ENCODE assay signal across 9 mouse cellular contexts in the genomic region with DNA sequence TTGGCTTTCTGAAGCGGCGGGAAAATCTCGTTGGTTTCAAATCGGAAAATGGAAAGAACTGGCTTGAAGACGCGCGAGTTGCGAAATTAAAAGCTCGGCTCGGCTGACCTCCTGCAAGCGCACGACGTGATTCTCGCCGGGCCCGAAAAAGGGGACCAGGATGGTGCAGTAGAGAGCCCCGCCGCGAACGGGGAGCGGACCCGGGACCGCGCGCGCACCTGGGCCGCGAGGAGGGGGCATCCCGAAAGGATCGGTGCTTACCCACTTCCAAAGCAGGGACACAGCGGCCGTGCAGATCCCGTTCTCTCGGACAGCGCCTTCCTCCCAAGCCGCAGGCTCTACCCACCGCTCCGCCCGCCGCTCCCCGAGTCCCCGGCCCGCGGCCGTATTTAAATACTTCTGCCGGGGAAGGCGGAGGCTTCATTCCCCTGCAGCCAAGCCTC. TPM values are rescaled to one million over a fixed set of nuclear protein-coding genes. Genes with fewer than 3 reads are reported as not detected.
DNase-seq lines count a peak whose midpoint lies in the region; ATAC-seq and TF ChIP-seq lines count a peak whose summit lies in the region.
"Had no signal": no experiment of that assay in that cellular context is flagged by ENCODE, and none has a peak within 500 bp of the region (broad histone marks: within the 10 kb centered on the region; RNA-seq: fewer than 3 reads in every experiment).

No protein-coding gene starts in this region.

- H3K36me3 ChIP-seq in hindbrain, embryonic 14.5 days (replicated peaks; ENCODE audit: control insufficient read depth, insufficient read depth) = 0 out of 2 replicates have a peak, but pooled peaks cover 2% of the 10 kb centered on the region
- no peaks in the 10 kb centered on the region for H3K36me3 ChIP-seq in midbrain, embryonic 14.5 days (ENCODE audit: control insufficient read depth, insufficient read depth, low read length)

- no peaks in the 10 kb centered on the region for H3K27me3 ChIP-seq in hindbrain, embryonic 14.5 days (ENCODE audit: control insufficient read depth, insufficient read depth, low read length)
- no peaks in the 10 kb centered on the region for H3K27me3 ChIP-seq in midbrain, embryonic 14.5 days (ENCODE audit: control insufficient read depth, insufficient read depth, low read length)

- H3K9me3 ChIP-seq in hindbrain, embryonic 14.5 days (ENCODE audit: control insufficient read depth, low read length) = no peaks in the 10 kb centered on the region
- H3K9me3 ChIP-seq in midbrain, embryonic 14.5 days (ENCODE audit: control insufficient read depth, low read length) = no peaks in the 10 kb centered on the region

- TF ChIP-seq POLR2A in lung, adult 2 months (IDR thresholded peaks at IDR 0.05; ENCODE audit: borderline replicate concordance, extremely low read depth, low read depth, low read length) = peak; percentile 55; the same call in 1 of the 2 replicates

- WGBS in lung, adult 2 months = under 1% methylated on average over 47 of the region's 47 CpGs
- 0% methylated on average over 39 of the region's 47 CpGs for WGBS in hindbrain, embryonic 14.5 days
- under 1% methylated on average over 47 of the region's 47 CpGs for WGBS in midbrain, embryonic 14.5 days

- 0 out of 2 replicates have a peak, but pooled peaks cover 3% of the 10 kb centered on the region for H3K4me1 ChIP-seq in lung, adult 2 months (ENCODE audit: control insufficient read depth, insufficient read depth, low read length)
- peaks cover 16% of the 10 kb centered on the region for H3K4me1 ChIP-seq in hindbrain, embryonic 14.5 days (replicated peaks; ENCODE audit: control insufficient read depth, insufficient read depth, low read length)
- peaks cover 6% of the 10 kb centered on the region; the same call in 1 of the 2 replicates for H3K4me1 ChIP-seq in midbrain, embryonic 14.5 days (ENCODE audit: control insufficient read depth, insufficient read depth, low read length)

- peak overlapping the region; percentile 75 for H3K4me3 ChIP-seq in lung, adult 2 months (replicated peaks; ENCODE audit: extremely low read depth, low read depth, low read length)
- H3K4me3 ChIP-seq in hindbrain, embryonic 14.5 days (replicated peaks; ENCODE audit: low read length) = peak overlapping the region; percentile 77
- H3K4me3 ChIP-seq in midbrain, embryonic 14.5 days (replicated peaks; ENCODE audit: low read depth, low read length) = peak overlapping the region; percentile 78

- no peak for DNase-seq in lung, adult 2 months
- no peak for DNase-seq in lung, postnatal 4 days
- peak; percentile 6 for DNase-seq in brain, embryonic 18.5 days (ENCODE audit: low read depth, low spot score)
- no peak for DNase-seq in hindbrain, embryonic 14.5 days (ENCODE audit: low spot score)
- peak; percentile 70 for DNase-seq in midbrain, embryonic 14.5 days
- no peak for DNase-seq in thymus, adult 18-20 months
- no peak for DNase-seq in thymus, postnatal 0 days (ENCODE audit: low spot score)

- H3K4me2 ChIP-seq in hindbrain, embryonic 14.5 days (replicated peaks) = peak overlapping the region; percentile 67
- H3K4me2 ChIP-seq in midbrain, embryonic 14.5 days (ENCODE audit: low read length) = peak overlapping the region; percentile 87

- ATAC-seq in hindbrain, embryonic 14.5 days (ENCODE audit: low FRiP score) = no peak; the same call in 1 of the 2 replicates
- ATAC-seq in midbrain, embryonic 14.5 days (ENCODE audit: low FRiP score, low TSS enrichment) = no peak
- ATAC-seq in activated CD4-positive, CD25-positive, alpha-beta regulatory T cell, adult 4 months = no peak

- peak overlapping the region; percentile 75 for H3K9ac ChIP-seq in hindbrain, embryonic 14.5 days
- peak overlapping the region; percentile 82 for H3K9ac ChIP-seq in midbrain, embryonic 14.5 days (replicated peaks; ENCODE audit: low read length)

- peak overlapping the region; percentile 76 for H3K27ac ChIP-seq in hindbrain, embryonic 14.5 days
- H3K27ac ChIP-seq in midbrain, embryonic 14.5 days (replicated peaks; ENCODE audit: low read depth, low read length) = peak overlapping the region; percentile 83

- TF ChIP-seq CTCF in lung, adult 2 months (IDR thresholded peaks at IDR 0.05; ENCODE audit: insufficient read depth, low read length) = no peak

RNA-seq across cellular contexts. Expression of a gene that starts 0.4 kb away (rescaled TPM):
- polyA plus RNA-seq in lung, adult 2 months (2012; rRNA removed) = 8.7 and 12.2 TPM in 2 replicates
- polyA plus RNA-seq in hindbrain, embryonic 14.5 days (2014; fragmentation: Nextera tagmentation; extraction: Ambion mirVana) = 40.2 and 46.5 TPM in 2 replicates
- polyA plus RNA-seq in midbrain, embryonic 14.5 days (2014; fragmentation: Nextera tagmentation; extraction: Ambion mirVana) = 37.0 and 46.0 TPM in 2 replicates
- 57.7 and 58.2 TPM in 2 replicates for polyA plus RNA-seq in thymus, postnatal 0 days (2015; fragmentation: Nextera tagmentation; extraction: Ambion mirVana)
- polyA plus RNA-seq in activated CD4-positive, CD25-positive, alpha-beta regulatory T cell, adult 4 months (2017; shearing (Covaris generic)) = 10 to 100 TPM; 11.0 to 14.7 TPM

RNA-seq across cellular contexts. Expression of a gene that starts 44.1 kb away (rescaled TPM):
- polyA plus RNA-seq in lung, adult 2 months (2012; rRNA removed) = 6.3 and 13.1 TPM in 2 replicates
- polyA plus RNA-seq in hindbrain, embryonic 14.5 days (2014; fragmentation: Nextera tagmentation; extraction: Ambion mirVana) = 55.6 and 59.9 TPM in 2 replicates
- 61.7 and 66.2 TPM in 2 replicates for polyA plus RNA-seq in midbrain, embryonic 14.5 days (2014; fragmentation: Nextera tagmentation; extraction: Ambion mirVana)
- polyA plus RNA-seq in thymus, postnatal 0 days (2015; fragmentation: Nextera tagmentation; extraction: Ambion mirVana) = 69.5 and 74.3 TPM in 2 replicates
- polyA plus RNA-seq in activated CD4-positive, CD25-positive, alpha-beta regulatory T cell, adult 4 months (2017; shearing (Covaris generic)) = 10 to 100 TPM; 38.7 to 39.1 TPM

RNA-seq across cellular contexts. Expression of a gene that starts 44.1 kb away (rescaled TPM):
- 152 and 224 TPM in 2 replicates for polyA plus RNA-seq in lung, adult 2 months (2012; rRNA removed)
- 592 and 691 TPM in 2 replicates for polyA plus RNA-seq in hindbrain, embryonic 14.5 days (2014; fragmentation: Nextera tagmentation; extraction: Ambion mirVana)
- polyA plus RNA-seq in midbrain, embryonic 14.5 days (2014; fragmentation: Nextera tagmentation; extraction: Ambion mirVana) = 669 and 719 TPM in 2 replicates
- polyA plus RNA-seq in thymus, postnatal 0 days (2015; fragmentation: Nextera tagmentation; extraction: Ambion mirVana) = 1,355 and 1,379 TPM in 2 replicates
- polyA plus RNA-seq in activated CD4-positive, CD25-positive, alpha-beta regulatory T cell, adult 4 months (2017; shearing (Covaris generic)) = 1,000 to 10,000 TPM; 2,260 to 2,984 TPM

RNA-seq across cellular contexts. Expression of a gene that starts 57.2 kb away (rescaled TPM):
- polyA plus RNA-seq in lung, adult 2 months (2012; rRNA removed) = not detected in 2 replicates
- not detected in 2 replicates for polyA plus RNA-seq in hindbrain, embryonic 14.5 days (2014; fragmentation: Nextera tagmentation; extraction: Ambion mirVana)
- polyA plus RNA-seq in midbrain, embryonic 14.5 days (2014; fragmentation: Nextera tagmentation; extraction: Ambion mirVana) = 3.0 TPM in 1 of 2 replicates, not detected in the other
- 0.72 and 1.3 TPM in 2 replicates for polyA plus RNA-seq in thymus, postnatal 0 days (2015; fragmentation: Nextera tagmentation; extraction: Ambion mirVana)
- polyA plus RNA-seq in activated CD4-positive, CD25-positive, alpha-beta regulatory T cell, adult 4 months (2017; shearing (Covaris generic)) = not detected
- polyA plus RNA-seq: frontal cortex, adult 2 months had no signal

Comparison
In these comparisons a context has a peak if more than half of its experiments do, and no peak if none do; other contexts are left out.
1. DNase-seq: peak in brain, embryonic 18.5 days (single experiment) and midbrain, embryonic 14.5 days (single experiment); none in lung, adult 2 months (single experiment), lung, postnatal 4 days (0 of 2), hindbrain, embryonic 14.5 days (single experiment), thymus, adult 18-20 months (0 of 2) and thymus, postnatal 0 days (single experiment).
2. Peak in every context shown above with its lines, with median percentiles within 50 percentile points of each other: H3K4me3 ChIP-seq.